Mouse (Mus musculus): ENCODE measurements around the gene Josd2. TPM values are rescaled to one million over a fixed set of nuclear protein-coding genes. Genes with fewer than 3 reads are reported as not detected.

Josd2 gene
- total and polyA plus RNA-seq, 2 experiments from 2014 or later, result 22.7 to 38.5 TPM

DNA sequence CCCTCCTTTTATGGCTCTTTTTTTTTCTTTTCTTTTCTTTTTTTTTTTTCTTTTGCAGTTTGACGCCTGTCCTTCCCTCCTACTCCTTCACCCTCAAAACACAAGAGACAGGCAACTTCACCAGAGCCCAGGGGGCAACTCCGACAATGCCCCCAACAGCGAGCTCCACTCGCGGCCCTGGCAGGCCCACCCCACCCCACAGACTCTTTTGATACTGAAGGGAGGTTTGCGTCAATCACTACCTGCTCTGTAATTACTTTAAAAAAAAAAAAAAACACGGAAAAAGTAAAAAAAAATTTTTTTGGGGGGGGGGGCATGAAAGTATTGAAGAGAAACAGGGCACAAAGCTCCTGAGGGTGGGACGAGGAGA lies 4.7 kb upstream of the Josd2 start:
- no peak for ATAC-seq (ENCODE audit: low FRiP score)
- no peak for TF ChIP-seq CTCF (IDR thresholded peaks at IDR 0.05)
- no peak for DNase-seq (ENCODE audit: low spot score)

DNA sequence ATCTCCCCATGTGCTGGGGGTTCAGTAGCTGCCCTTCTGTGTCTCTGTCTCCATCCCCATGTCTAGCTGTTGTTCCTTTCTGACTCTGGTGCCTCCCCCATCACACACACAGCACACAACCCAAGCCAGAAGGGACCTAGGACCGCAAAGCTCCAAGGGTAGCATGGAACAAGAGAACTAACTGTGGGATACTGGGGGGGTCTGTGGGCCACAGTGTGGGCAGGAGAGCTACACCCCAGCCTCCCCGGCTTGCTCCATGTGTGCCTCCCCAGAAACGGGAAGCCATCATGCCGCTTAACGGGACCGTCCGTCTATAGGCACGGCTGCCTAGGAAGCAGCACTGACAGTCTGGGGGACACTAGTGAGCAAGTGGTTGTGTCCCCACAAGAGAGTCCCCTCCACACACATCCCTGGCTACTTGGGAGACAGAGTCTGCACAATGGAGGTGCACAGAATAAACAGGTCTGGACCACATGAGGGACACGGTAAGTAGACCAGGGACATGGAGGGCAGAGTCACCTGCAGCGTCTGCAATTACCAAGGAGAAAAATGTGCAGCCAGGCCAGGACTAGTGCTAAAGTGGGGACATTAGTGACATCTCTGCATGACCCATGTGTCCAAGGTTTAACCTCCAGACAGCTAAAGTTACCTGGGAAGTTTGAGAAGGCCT lies 4.1 kb upstream of the Josd2 start:
- Histone ChIP-seq H3K4me1 (ENCODE audit: insufficient read depth, low read length) (peaks cover 17% of the 10 kb centered on the region; the same call in 1 of the 2 replicates), H3K36me3 (ENCODE audit: insufficient read depth, low read length) (peaks cover 51% of the 10 kb centered on the region), H3K4me3 (ENCODE audit: low read depth, low read length) (no peak overlapping the region), H3K27me3 (ENCODE audit: insufficient read depth, low read length) (no peaks in the 10 kb centered on the region), H3K9me3 (ENCODE audit: low read length) (no peaks in the 10 kb centered on the region), H3K4me2 (ENCODE audit: low read depth, low read length, poor library complexity, severe bottlenecking) (no peak overlapping the region), H3K9ac (replicated peaks; ENCODE audit: low read length, poor library complexity, severe bottlenecking) (peak overlapping the region; percentile 24; the same call in 1 of the 2 replicates), H3K27ac (ENCODE audit: low read depth, low read length) (peak overlapping the region; percentile 87)
- 81% methylated on average over 10 of the region's 10 CpGs for WGBS
- no peak for DNase-seq (ENCODE audit: low spot score)
- no peak for TF ChIP-seq CTCF (IDR thresholded peaks at IDR 0.05)
- no peak for ATAC-seq (ENCODE audit: low FRiP score)

More for the DNA sequence above, 4.7 kb upstream of the Josd2 start:
- Histone ChIP-seq H3K4me3 (ENCODE audit: low read depth, low read length) (no peak overlapping the region), H3K27me3 (ENCODE audit: insufficient read depth, low read length) (no peaks in the 10 kb centered on the region), H3K27ac (ENCODE audit: low read depth, low read length) (no peak overlapping the region), H3K36me3 (ENCODE audit: insufficient read depth, low read length) (peaks cover 58% of the 10 kb centered on the region), H3K4me1 (ENCODE audit: insufficient read depth, low read length) (peaks cover 14% of the 10 kb centered on the region; the same call in 1 of the 2 replicates), H3K9ac (replicated peaks; ENCODE audit: low read length, poor library complexity, severe bottlenecking) (no peak overlapping the region), H3K9me3 (ENCODE audit: low read length) (no peaks in the 10 kb centered on the region), H3K4me2 (ENCODE audit: low read depth, low read length, poor library complexity, severe bottlenecking) (no peak overlapping the region)
- WGBS, result 40% methylated on average over 8 of the region's 8 CpGs

DNA sequence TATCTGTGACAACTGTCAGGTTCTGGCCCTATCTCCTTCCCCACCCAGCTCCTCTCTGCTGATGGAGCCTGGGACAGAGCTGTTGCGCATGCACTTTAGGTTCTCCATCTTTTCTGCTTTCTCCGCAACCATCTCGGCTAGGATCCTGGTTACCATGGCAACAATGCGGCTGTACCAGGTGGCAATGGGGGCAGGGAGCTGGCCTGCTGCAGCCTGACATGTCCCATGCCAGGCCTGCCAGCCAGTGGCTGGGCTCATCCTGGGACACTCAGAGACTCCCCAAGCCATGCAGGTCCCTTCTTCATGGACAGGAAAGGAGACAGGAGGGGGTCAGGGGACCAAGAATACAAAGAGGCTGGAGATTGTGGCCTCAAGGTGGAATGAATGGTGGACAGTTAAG lies 3.3 kb upstream of the Josd2 start:
- peak; percentile 93 for DNase-seq (ENCODE audit: low spot score)
- H3K4me1 ChIP-seq (ENCODE audit: insufficient read depth, low read length), result peaks cover 25% of the 10 kb centered on the region
- no peak for ATAC-seq (ENCODE audit: low FRiP score)
- H3K9me3 ChIP-seq (ENCODE audit: low read length), result no peaks in the 10 kb centered on the region
- peaks cover 45% of the 10 kb centered on the region for H3K36me3 ChIP-seq (ENCODE audit: insufficient read depth, low read length)
- peak overlapping the region; percentile 36; the same call in 1 of the 2 replicates for H3K9ac ChIP-seq (replicated peaks; ENCODE audit: low read length, poor library complexity, severe bottlenecking)
- peak overlapping the region; percentile 87 for H3K27ac ChIP-seq (ENCODE audit: low read depth, low read length)
- H3K27me3 ChIP-seq (ENCODE audit: insufficient read depth, low read length), result no peaks in the 10 kb centered on the region
- no peak for TF ChIP-seq CTCF (IDR thresholded peaks at IDR 0.05)
- WGBS, result 12% methylated on average over 4 of the region's 4 CpGs
- no peak overlapping the region for H3K4me3 ChIP-seq (ENCODE audit: low read depth, low read length)
- no peak overlapping the region for H3K4me2 ChIP-seq (ENCODE audit: low read depth, low read length, poor library complexity, severe bottlenecking)

DNA sequence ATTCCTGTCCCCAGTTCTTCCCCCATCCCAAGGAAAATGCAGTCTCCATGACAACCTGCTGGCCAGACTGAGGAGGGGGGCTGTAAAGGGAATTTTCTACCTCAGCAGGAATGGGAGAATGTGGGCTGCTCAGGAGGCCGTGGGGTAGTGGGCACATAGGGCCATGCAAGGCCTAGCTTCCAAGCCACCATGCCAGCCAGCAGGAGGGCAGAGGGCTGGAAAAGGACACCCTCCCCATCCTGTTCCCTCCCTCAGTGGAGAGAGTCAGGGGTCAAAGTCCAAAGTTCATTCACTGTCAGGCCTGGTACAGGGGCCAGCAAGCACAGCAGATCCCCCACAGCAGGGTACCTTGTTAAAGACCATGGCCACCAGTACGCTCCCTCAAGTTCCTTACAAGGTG lies 2.7 kb upstream of the Josd2 start, which contains the start of gene Aspdh:
TSS of gene Aspdh (plus strand) at position 281 of the 400 bp plus-strand sequence.
- 24% methylated on average over 2 of the region's 2 CpGs for WGBS
- peak within 1 kb of the TSS; percentile 91 for H3K27ac ChIP-seq (ENCODE audit: low read depth, low read length)
- no peaks in the 10 kb centered on the region for H3K9me3 ChIP-seq (ENCODE audit: low read length)
- no peak within 1 kb of the TSS for H3K4me3 ChIP-seq (ENCODE audit: low read depth, low read length)
- H3K9ac ChIP-seq (replicated peaks; ENCODE audit: low read length, poor library complexity, severe bottlenecking), result peak within 1 kb of the TSS; percentile 36; the same call in 1 of the 2 replicates
- TF ChIP-seq CTCF (IDR thresholded peaks at IDR 0.05), result no peak
- peaks cover 26% of the 10 kb centered on the region for H3K4me1 ChIP-seq (ENCODE audit: insufficient read depth, low read length)
- peaks cover 40% of the 10 kb centered on the region for H3K36me3 ChIP-seq (ENCODE audit: insufficient read depth, low read length)
- no peak for ATAC-seq (ENCODE audit: low FRiP score)
- no peaks in the 10 kb centered on the region for H3K27me3 ChIP-seq (ENCODE audit: insufficient read depth, low read length)
- no peak within 1 kb of the TSS for H3K4me2 ChIP-seq (ENCODE audit: low read depth, low read length, poor library complexity, severe bottlenecking)
- DNase-seq (ENCODE audit: low spot score), result no peak

DNA sequence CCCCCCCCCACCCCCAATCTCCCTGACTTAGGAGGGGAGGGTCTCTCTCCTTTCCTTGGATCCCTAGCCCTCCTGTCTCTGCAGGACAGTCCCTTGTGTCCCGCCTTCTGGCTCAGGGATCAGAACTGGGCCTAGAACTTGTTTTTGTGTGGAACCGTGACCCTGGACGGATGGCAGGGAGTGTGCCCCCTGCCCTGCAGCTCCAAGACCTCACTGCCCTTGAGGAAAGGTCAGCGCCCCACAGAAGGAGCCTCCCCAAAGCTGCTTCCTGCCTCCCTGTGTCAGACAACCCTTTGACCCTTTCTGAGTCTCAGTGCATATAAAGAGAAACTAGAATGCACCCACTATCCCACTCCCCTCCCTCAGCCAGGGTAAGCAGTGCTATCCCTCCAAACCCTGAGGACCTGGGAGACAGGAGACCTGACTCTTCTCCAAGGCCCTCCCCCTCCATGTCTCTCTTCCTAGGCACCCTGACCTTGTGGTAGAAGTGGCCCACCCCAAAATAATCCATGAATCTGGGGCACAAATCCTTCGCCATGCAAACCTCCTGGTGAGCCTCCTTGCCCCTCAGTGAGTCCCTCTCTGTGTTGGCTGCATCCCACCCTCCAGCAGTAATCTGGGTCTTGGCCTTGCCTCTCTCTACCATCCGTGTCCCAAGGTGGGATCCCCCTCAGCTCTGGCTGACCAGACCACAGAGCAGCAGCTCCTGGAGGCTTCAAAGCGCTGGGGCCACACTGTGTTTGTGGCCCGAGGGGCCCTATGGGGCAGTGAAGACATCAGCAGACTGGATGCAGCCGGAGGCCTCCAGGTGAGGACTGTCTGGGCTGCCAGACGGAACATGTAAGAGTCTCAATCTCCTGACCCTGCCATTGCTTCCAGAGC lies 1.5 kb upstream of the Josd2 start:
- TF ChIP-seq CTCF (IDR thresholded peaks at IDR 0.05), result no peak
- ATAC-seq (ENCODE audit: low FRiP score) (no peak), DNase-seq (ENCODE audit: low spot score) (no peak)
- Histone ChIP-seq H3K9ac (replicated peaks; ENCODE audit: low read length, poor library complexity, severe bottlenecking) (0 out of 2 replicates have a peak overlapping the region, but pooled peaks have one; percentile 24), H3K4me2 (ENCODE audit: low read depth, low read length, poor library complexity, severe bottlenecking) (no peak overlapping the region), H3K4me1 (ENCODE audit: insufficient read depth, low read length) (peaks cover 26% of the 10 kb centered on the region), H3K36me3 (ENCODE audit: insufficient read depth, low read length) (peaks cover 33% of the 10 kb centered on the region), H3K9me3 (ENCODE audit: low read length) (no peaks in the 10 kb centered on the region), H3K27ac (ENCODE audit: low read depth, low read length) (peak overlapping the region; percentile 91), H3K4me3 (ENCODE audit: low read depth, low read length) (no peak overlapping the region), H3K27me3 (ENCODE audit: insufficient read depth, low read length) (no peaks in the 10 kb centered on the region)
- 70% methylated on average over 10 of the region's 10 CpGs for WGBS
